Mouse (Mus musculus) testis, adult 2 months (tissue): ENCODE measurements at regions not wholly inside any gene's neighbourhood (a gene's known extent, or its start where the extent isn't known, plus 50 kb on each side); places are given as distances from the start of the nearest gene placed in this dataset.
"Not testable (repeated sequence)": the region's sequence is repeated elsewhere in the genome, so short reads cannot be mapped to it uniquely, and the experiment has no call there.

ENCODE experiments used
- H3K27ac ChIP-seq: fragments of 200-500 bp; 2 replicates; pipeline ENCODE4 v1.5.1; 2012; ENCODE audit warnings: low read depth, low read length; ENCODE audit not compliant: control insufficient read depth, insufficient read depth
- H3K27me3 ChIP-seq: fragments of 200-500 bp; 2 replicates; pipeline ENCODE4 v1.6.1; 2012; ENCODE audit warnings: mild to moderate bottlenecking, low read length, moderate library complexity; ENCODE audit not compliant: control insufficient read depth, insufficient read depth
- H3K36me3 ChIP-seq: fragments of 200-500 bp; 2 replicates; pipeline ENCODE4 v1.6.1; 2012; ENCODE audit warnings: mild to moderate bottlenecking, low read length; ENCODE audit not compliant: control insufficient read depth, insufficient read depth
- H3K4me1 ChIP-seq: fragments of 200-500 bp; 2 replicates; pipeline ENCODE4 v1.6.1; 2012; ENCODE audit warnings: low read length; ENCODE audit not compliant: control insufficient read depth, insufficient read depth
- H3K4me3 ChIP-seq: fragments of 200-500 bp; 2 replicates; pipeline ENCODE4 v1.5.1; 2012; ENCODE audit warnings: low read depth, mild to moderate bottlenecking, low read length, moderate library complexity, mixed read lengths; ENCODE audit not compliant: control insufficient read depth
- CTCF ChIP-seq: fragments of 200-500 bp; IDR thresholded peaks from 2 replicates; pipeline ENCODE4 v1.5.1; 2012; ENCODE audit warnings: low read depth, mild to moderate bottlenecking, inconsistent platforms, low read length, moderate library complexity; ENCODE audit not compliant: control insufficient read depth, insufficient read depth, insufficient replicate concordance
- POLR2A ChIP-seq: fragments of 200-500 bp; IDR thresholded peaks from 2 replicates; pipeline ENCODE4 v1.6.1; 2012; ENCODE audit warnings: low read depth, mild to moderate bottlenecking, inconsistent platforms, low read length, moderate library complexity; ENCODE audit not compliant: control insufficient read depth

GRCm38 (mm10) chr15:32034790-32035189, 142.3 kb upstream of the Tas2r119 start:
- H3K27ac ChIP-seq = no peak overlapping the region
- no peak overlapping the region for H3K4me3 ChIP-seq
- no peaks in the 10 kb centered on the region for H3K36me3 ChIP-seq
- TF ChIP-seq CTCF (no peak), POLR2A (no peak)
- H3K27me3 ChIP-seq = no peaks in the 10 kb centered on the region
- H3K4me1 ChIP-seq = no peaks in the 10 kb centered on the region

DNA sequence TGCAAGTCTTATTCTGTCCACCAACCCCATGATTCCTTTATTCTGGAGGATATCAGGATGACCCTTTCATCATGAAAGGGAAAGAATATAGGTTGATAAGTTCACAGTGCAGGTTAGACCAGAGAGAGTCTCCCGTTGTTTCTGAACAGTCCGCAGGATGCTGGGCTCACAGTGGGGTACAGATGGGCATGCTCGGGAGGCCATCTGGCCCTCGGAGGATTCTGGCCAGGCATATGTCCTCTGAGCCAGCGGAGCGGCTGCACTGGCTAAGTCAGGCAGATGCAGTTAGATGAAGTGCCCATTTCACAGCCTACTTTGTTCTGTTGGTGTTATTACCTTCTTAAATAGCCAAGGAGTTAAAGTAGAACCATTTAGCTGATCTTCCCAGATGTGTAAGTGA, 135.3 kb upstream of the Tas2r119 start:
- no peaks in the 10 kb centered on the region for H3K27me3 ChIP-seq
- no peak for TF ChIP-seq CTCF
- no peak for TF ChIP-seq POLR2A
- H3K36me3 ChIP-seq = no peaks in the 10 kb centered on the region
- H3K4me3 ChIP-seq = no peak overlapping the region
- H3K27ac ChIP-seq = peak overlapping the region; percentile 21; the same call in 1 of the 2 replicates
- no peaks in the 10 kb centered on the region; the same call in 1 of the 2 replicates for H3K4me1 ChIP-seq

GRCm38 (mm10) chr15:32042173-32042572, 134.9 kb upstream of the Tas2r119 start:
- Histone ChIP-seq H3K4me1 (no peaks in the 10 kb centered on the region; the same call in 1 of the 2 replicates), H3K27me3 (no peaks in the 10 kb centered on the region), H3K27ac (peak overlapping the region; percentile 8; the same call in 1 of the 2 replicates), H3K36me3 (no peaks in the 10 kb centered on the region), H3K4me3 (no peak overlapping the region)
- no peak for TF ChIP-seq POLR2A
- TF ChIP-seq CTCF = no peak

DNA sequence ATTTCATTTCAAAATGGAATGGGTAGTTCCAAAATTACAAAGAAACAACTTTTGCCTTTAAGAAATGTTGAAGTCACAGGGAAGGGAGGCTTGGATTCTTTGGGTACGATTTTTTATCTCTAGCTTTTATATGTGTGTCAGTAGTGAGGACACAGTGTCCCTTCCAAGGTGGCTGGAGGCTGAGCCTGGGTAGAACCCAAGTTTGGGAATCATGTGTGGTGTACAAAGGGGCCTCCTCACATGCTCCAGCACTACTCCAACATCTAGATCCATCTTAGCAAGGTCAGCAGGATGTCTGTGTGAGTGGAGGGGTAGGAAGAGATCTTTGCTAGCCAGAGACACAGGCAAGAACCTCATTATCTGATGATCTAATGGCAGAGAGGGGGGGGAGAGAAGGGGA, 134.5 kb upstream of the Tas2r119 start:
- Histone ChIP-seq H3K4me1 (no peaks in the 10 kb centered on the region; the same call in 1 of the 2 replicates), H3K36me3 (no peaks in the 10 kb centered on the region), H3K4me3 (no peak overlapping the region), H3K27me3 (no peaks in the 10 kb centered on the region), H3K27ac (no peak overlapping the region)
- TF ChIP-seq POLR2A (no peak), CTCF (no peak)

GRCm38 (mm10) chr15:32043207-32043606, 133.9 kb upstream of the Tas2r119 start:
- no peaks in the 10 kb centered on the region; the same call in 1 of the 2 replicates for H3K4me1 ChIP-seq
- no peaks in the 10 kb centered on the region for H3K27me3 ChIP-seq
- no peak overlapping the region for H3K4me3 ChIP-seq
- TF ChIP-seq POLR2A (no peak), CTCF (no peak)
- H3K27ac ChIP-seq = no peak overlapping the region
- H3K36me3 ChIP-seq = no peaks in the 10 kb centered on the region

GRCm38 (mm10) chr15:32043670-32044069, 133.4 kb upstream of the Tas2r119 start:
- H3K27ac ChIP-seq, H3K4me3 ChIP-seq, H3K4me1 ChIP-seq, H3K27me3 ChIP-seq, H3K36me3 ChIP-seq: not testable (repeated sequence)

DNA sequence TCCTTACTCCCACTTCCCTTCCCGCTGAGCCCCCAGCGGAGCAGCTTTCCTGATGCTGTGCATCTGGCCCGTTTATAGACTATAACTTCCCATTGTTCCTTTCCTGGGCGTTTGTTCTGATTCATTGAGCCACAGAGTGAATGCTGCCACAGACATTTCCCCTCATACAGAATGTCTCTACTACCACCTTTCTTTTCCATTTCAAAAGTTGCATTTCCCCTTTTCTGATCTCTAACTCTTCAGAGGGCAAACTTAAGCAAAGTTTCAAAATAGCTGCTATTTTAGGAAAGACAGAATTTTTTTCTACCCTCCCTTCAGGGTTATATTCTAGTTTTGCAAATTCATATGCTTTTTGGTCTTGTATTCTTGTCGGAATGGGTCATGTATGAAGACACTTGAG, 128.3 kb upstream of the Tas2r119 start:
- Histone ChIP-seq H3K27me3 (no peaks in the 10 kb centered on the region), H3K4me3 (no peak overlapping the region), H3K4me1 (no peaks in the 10 kb centered on the region), H3K36me3 (no peaks in the 10 kb centered on the region), H3K27ac (no peak overlapping the region)
- no peak for TF ChIP-seq CTCF
- TF ChIP-seq POLR2A = no peak

GRCm38 (mm10) chr15:32061573-32061972, 115.5 kb upstream of the Tas2r119 start:
- H3K4me3 ChIP-seq = no peak overlapping the region
- no peaks in the 10 kb centered on the region for H3K4me1 ChIP-seq
- TF ChIP-seq POLR2A = no peak
- no peak for TF ChIP-seq CTCF
- no peaks in the 10 kb centered on the region for H3K36me3 ChIP-seq
- H3K27me3 ChIP-seq = no peaks in the 10 kb centered on the region
- H3K27ac ChIP-seq = no peak overlapping the region
